14 mouse cellular contexts compared by ENCODE assay signal in genomic region chr16:72800788-72801187, GRCm38 (mm10).
A peak's percentile ranks its signal among the peaks of the same experiment; 100 is the strongest.
DNase-seq lines count a peak whose midpoint lies in the region; ATAC-seq and TF ChIP-seq lines count a peak whose summit lies in the region.
"Had no signal": no experiment of that assay in that cellular context is flagged by ENCODE, and none has a peak within 500 bp of the region (broad histone marks: within the 10 kb centered on the region; RNA-seq: fewer than 3 reads in every experiment).

No protein-coding gene starts in this region.

- no peak overlapping the region for H3K4me2 ChIP-seq in forebrain, embryonic 15.5 days (replicated peaks)
- no peak overlapping the region for H3K4me2 ChIP-seq in forebrain, embryonic 16.5 days (ENCODE audit: low read length)
- H3K4me2 ChIP-seq in midbrain, embryonic 13.5 days (replicated peaks), result no peak overlapping the region
- H3K4me2 ChIP-seq in hindbrain, embryonic 11.5 days (replicated peaks; ENCODE audit: low read depth, low read length), result no peak overlapping the region
- H3K4me2 ChIP-seq in neural tube, embryonic 14.5 days (ENCODE audit: low read depth, low read length), result no peak overlapping the region
- H3K4me2 ChIP-seq: heart, embryonic 13.5 days; kidney, embryonic 15.5 days; liver, embryonic 11.5 days; lung, embryonic 15.5 days had no signal

- H3K79me2 ChIP-seq in heart, adult 2 months (replicated peaks; ENCODE audit: control insufficient read depth, insufficient read depth, low read length), result no peaks in the 10 kb centered on the region

- ATAC-seq in forebrain, embryonic 15.5 days (replicated peaks), result peak; percentile 47; the same call in 1 of the 2 replicates
- no peak for ATAC-seq in forebrain, embryonic 16.5 days
- ATAC-seq in midbrain, embryonic 13.5 days, result peak; percentile 21; the same call in 1 of the 2 replicates
- ATAC-seq in hindbrain, embryonic 11.5 days (ENCODE audit: low FRiP score), result no peak
- ATAC-seq in neural tube, embryonic 14.5 days (ENCODE audit: low read depth), result peak; percentile 8; the same call in 1 of the 2 replicates

- TF ChIP-seq EP300 in heart, adult 2 months (IDR thresholded peaks at IDR 0.05; ENCODE audit: insufficient read depth, low read depth, low read length), result no peak

- no peak for DNase-seq in midbrain, embryonic 10.5 days (ENCODE audit: low spot score)
- DNase-seq in hindbrain, embryonic 11.5 days (ENCODE audit: low spot score), result no peak
- DNase-seq in heart, adult 2 months, result no peak
- DNase-seq in heart, adult 8-10 months (ENCODE audit: low spot score), result no peak
- DNase-seq: adrenal gland, postnatal 10 days had no signal

- no peak overlapping the region for H3K9ac ChIP-seq in forebrain, embryonic 15.5 days (replicated peaks)
- no peak overlapping the region for H3K9ac ChIP-seq in forebrain, embryonic 16.5 days (replicated peaks; ENCODE audit: low read depth, low read length)
- H3K9ac ChIP-seq in midbrain, embryonic 13.5 days (replicated peaks), result no peak overlapping the region
- no peak overlapping the region for H3K9ac ChIP-seq in hindbrain, embryonic 11.5 days (ENCODE audit: low read depth, low read length)
- H3K9ac ChIP-seq in neural tube, embryonic 14.5 days (replicated peaks; ENCODE audit: low read depth, low read length), result no peak overlapping the region
- no peak overlapping the region for H3K9ac ChIP-seq in heart, adult 2 months (ENCODE audit: low read depth, low read length)
- H3K9ac ChIP-seq: heart, embryonic 13.5 days; kidney, embryonic 15.5 days; lung, embryonic 15.5 days had no signal

- intact Hi-C loops in heart, adult 2 months (cut with DNase I), result no loop called here

- no peaks in the 10 kb centered on the region for H3K27me3 ChIP-seq in forebrain, embryonic 15.5 days
- no peaks in the 10 kb centered on the region for H3K27me3 ChIP-seq in forebrain, embryonic 16.5 days (replicated peaks; ENCODE audit: control insufficient read depth, insufficient read depth, low read length)
- H3K27me3 ChIP-seq in midbrain, embryonic 13.5 days, result no peaks in the 10 kb centered on the region
- H3K27me3 ChIP-seq in midbrain, embryonic 10.5 days (ENCODE audit: low read depth, poor library complexity, severe bottlenecking), result no peaks in the 10 kb centered on the region
- H3K27me3 ChIP-seq in hindbrain, embryonic 11.5 days (ENCODE audit: control insufficient read depth, insufficient read depth, low read length), result no peaks in the 10 kb centered on the region
- no peaks in the 10 kb centered on the region for H3K27me3 ChIP-seq in neural tube, embryonic 14.5 days (ENCODE audit: control insufficient read depth, insufficient read depth, low read length)
- H3K27me3 ChIP-seq in heart, adult 2 months (ENCODE audit: control insufficient read depth, insufficient read depth, low read length), result no peaks in the 10 kb centered on the region
- H3K27me3 ChIP-seq: heart, embryonic 13.5 days; kidney, embryonic 15.5 days; lung, embryonic 15.5 days had no signal

- 85% methylated on average over 6 of the region's 6 CpGs for WGBS in forebrain, embryonic 15.5 days
- WGBS in forebrain, embryonic 16.5 days, result 90% methylated on average over 6 of the region's 6 CpGs
- 85% methylated on average over 6 of the region's 6 CpGs for WGBS in midbrain, embryonic 13.5 days
- 93% methylated on average over 6 of the region's 6 CpGs for WGBS in midbrain, embryonic 10.5 days
- 89% methylated on average over 6 of the region's 6 CpGs for WGBS in hindbrain, embryonic 11.5 days
- WGBS in neural tube, embryonic 14.5 days, result 75% methylated on average over 6 of the region's 6 CpGs
- 84% methylated on average over 6 of the region's 6 CpGs for WGBS in heart, adult 2 months

- H3K4me3 ChIP-seq in forebrain, embryonic 15.5 days, result no peak overlapping the region
- H3K4me3 ChIP-seq in forebrain, embryonic 16.5 days (replicated peaks; ENCODE audit: low read length), result no peak overlapping the region
- no peak overlapping the region for H3K4me3 ChIP-seq in midbrain, embryonic 13.5 days (replicated peaks)
- H3K4me3 ChIP-seq in midbrain, embryonic 10.5 days, result no peak overlapping the region
- H3K4me3 ChIP-seq in hindbrain, embryonic 11.5 days (ENCODE audit: low read depth, low read length), result no peak overlapping the region
- H3K4me3 ChIP-seq in neural tube, embryonic 14.5 days (ENCODE audit: low read depth, low read length), result no peak overlapping the region
- no peak overlapping the region for H3K4me3 ChIP-seq in heart, adult 2 months
- H3K4me3 ChIP-seq: heart, embryonic 13.5 days; kidney, embryonic 15.5 days; lung, embryonic 15.5 days had no signal

- peaks cover 19% of the 10 kb centered on the region for H3K4me1 ChIP-seq in forebrain, embryonic 15.5 days
- H3K4me1 ChIP-seq in forebrain, embryonic 16.5 days (replicated peaks; ENCODE audit: control insufficient read depth, insufficient read depth, low read length), result peaks cover 12% of the 10 kb centered on the region
- H3K4me1 ChIP-seq in midbrain, embryonic 13.5 days (replicated peaks), result peaks cover 45% of the 10 kb centered on the region
- peaks cover 37% of the 10 kb centered on the region for H3K4me1 ChIP-seq in midbrain, embryonic 10.5 days
- H3K4me1 ChIP-seq in hindbrain, embryonic 11.5 days (replicated peaks; ENCODE audit: control insufficient read depth, insufficient read depth, low read length), result no peaks in the 10 kb centered on the region
- H3K4me1 ChIP-seq in neural tube, embryonic 14.5 days (ENCODE audit: control insufficient read depth, insufficient read depth, low read length), result peaks cover 7% of the 10 kb centered on the region
- H3K4me1 ChIP-seq in heart, adult 2 months (ENCODE audit: control insufficient read depth, insufficient read depth, low read length), result no peaks in the 10 kb centered on the region
- H3K4me1 ChIP-seq: heart, embryonic 13.5 days had no signal

- no peak for TF ChIP-seq CTCF in heart, adult 2 months (IDR thresholded peaks at IDR 0.05)

- no peaks in the 10 kb centered on the region for H3K36me3 ChIP-seq in forebrain, embryonic 15.5 days
- H3K36me3 ChIP-seq in forebrain, embryonic 16.5 days (ENCODE audit: control insufficient read depth, insufficient read depth), result no peaks in the 10 kb centered on the region
- no peaks in the 10 kb centered on the region for H3K36me3 ChIP-seq in midbrain, embryonic 13.5 days
- no peaks in the 10 kb centered on the region for H3K36me3 ChIP-seq in midbrain, embryonic 10.5 days
- no peaks in the 10 kb centered on the region for H3K36me3 ChIP-seq in hindbrain, embryonic 11.5 days (ENCODE audit: control insufficient read depth, insufficient read depth, low read length)
- H3K36me3 ChIP-seq in neural tube, embryonic 14.5 days (ENCODE audit: control insufficient read depth, insufficient read depth, low read length), result no peaks in the 10 kb centered on the region
- no peaks in the 10 kb centered on the region for H3K36me3 ChIP-seq in heart, adult 2 months (ENCODE audit: control insufficient read depth, insufficient read depth, low read length)
- H3K36me3 ChIP-seq: G1E; heart, embryonic 13.5 days; kidney, embryonic 15.5 days; lung, embryonic 15.5 days had no signal

- H3K27ac ChIP-seq in forebrain, embryonic 15.5 days (replicated peaks), result no peak overlapping the region
- H3K27ac ChIP-seq in forebrain, embryonic 16.5 days (ENCODE audit: low read length), result no peak overlapping the region
- peak overlapping the region; percentile 55 for H3K27ac ChIP-seq in midbrain, embryonic 13.5 days
- no peak overlapping the region for H3K27ac ChIP-seq in midbrain, embryonic 10.5 days (replicated peaks)
- H3K27ac ChIP-seq in hindbrain, embryonic 11.5 days (ENCODE audit: low read depth, low read length), result peak overlapping the region; percentile 43; the same call in 1 of the 2 replicates
- H3K27ac ChIP-seq in neural tube, embryonic 14.5 days (ENCODE audit: low read depth, low read length), result no peak overlapping the region
- no peak overlapping the region for H3K27ac ChIP-seq in heart, adult 2 months
- H3K27ac ChIP-seq: heart, embryonic 13.5 days; kidney, embryonic 15.5 days; lung, embryonic 15.5 days had no signal

- TF ChIP-seq POLR2A in heart, adult 2 months (IDR thresholded peaks at IDR 0.05; ENCODE audit: insufficient read depth, low read depth, low read length), result no peak

- no peaks in the 10 kb centered on the region for H3K9me3 ChIP-seq in forebrain, embryonic 15.5 days
- H3K9me3 ChIP-seq in forebrain, embryonic 16.5 days (ENCODE audit: control insufficient read depth, low read length), result no peaks in the 10 kb centered on the region
- no peaks in the 10 kb centered on the region; the same call in 1 of the 2 replicates for H3K9me3 ChIP-seq in midbrain, embryonic 13.5 days
- 0 out of 2 replicates have a peak, but pooled peaks cover 3% of the 10 kb centered on the region for H3K9me3 ChIP-seq in midbrain, embryonic 10.5 days (replicated peaks)
- no peaks in the 10 kb centered on the region for H3K9me3 ChIP-seq in hindbrain, embryonic 11.5 days (ENCODE audit: control insufficient read depth, low read length)
- no peaks in the 10 kb centered on the region for H3K9me3 ChIP-seq in neural tube, embryonic 14.5 days (ENCODE audit: control insufficient read depth, low read length)
- H3K9me3 ChIP-seq: heart, embryonic 13.5 days; kidney, embryonic 15.5 days; lung, embryonic 15.5 days had no signal

Comparison
In these comparisons a context has a peak if more than half of its experiments do, and no peak if none do; other contexts are left out.
1. ATAC-seq: peak in forebrain, embryonic 15.5 days (single experiment), midbrain, embryonic 13.5 days (single experiment) and neural tube, embryonic 14.5 days (single experiment); none in forebrain, embryonic 16.5 days (single experiment) and hindbrain, embryonic 11.5 days (single experiment).
2. H3K27ac ChIP-seq: peak in midbrain, embryonic 13.5 days (single experiment) and hindbrain, embryonic 11.5 days (single experiment); none in forebrain, embryonic 15.5 days (single experiment), forebrain, embryonic 16.5 days (single experiment), midbrain, embryonic 10.5 days (single experiment), neural tube, embryonic 14.5 days (single experiment) and heart, adult 2 months (single experiment).